Mouse (Mus musculus) CD8-positive naive resting alpha-beta T cell, adult 2 months (primary cell): Measurements from ENCODE around the gene Lmcd1.

Source experiments
- DNase-seq, 2 experiments: peaks; one replicate each; pipeline ENCODE4 v3.0.0; 2022; ENCODE audit warnings: low read depth in 2 of 2, low spot score in 2 of 2

Gene Lmcd1

GRCm38 (mm10) chr6:112284087-112284486, 10.5 kb downstream of the Lmcd1 start:
- DNase-seq, result no peak

GRCm38 (mm10) chr6:112287671-112288070, 14.1 kb downstream of the Lmcd1 start:
- DNase-seq, result no peak

GRCm38 (mm10) chr6:112288271-112288670, 14.7 kb downstream of the Lmcd1 start:
- no peak for DNase-seq

GRCm38 (mm10) chr6:112291146-112291545, 17.6 kb downstream of the Lmcd1 start:
- no peak for DNase-seq

GRCm38 (mm10) chr6:112293320-112293719, 19.8 kb downstream of the Lmcd1 start:
- no peak for DNase-seq

- DNase-seq, result no peak
Observed at GRCm38 (mm10) chr6:112295269-112295668, 21.7 kb downstream of the Lmcd1 start.

- no peak for DNase-seq
Observed at GRCm38 (mm10) chr6:112300146-112300545, 26.6 kb downstream of the Lmcd1 start.

GRCm38 (mm10) chr6:112300633-112301032, 27.1 kb downstream of the Lmcd1 start:
- DNase-seq, result no peak

- peak; percentile 1 to 6 for DNase-seq
Observed at GRCm38 (mm10) chr6:112302248-112302647, 28.7 kb downstream of the Lmcd1 start.

GRCm38 (mm10) chr6:112302814-112303383, 29.3 kb downstream of the Lmcd1 start:
- DNase-seq, result no peak

- DNase-seq, result no peak
Observed at GRCm38 (mm10) chr6:112304751-112305150, 31.2 kb downstream of the Lmcd1 start.

- no peak for DNase-seq
Observed at GRCm38 (mm10) chr6:112309330-112309938, 35.9 kb downstream of the Lmcd1 start.

GRCm38 (mm10) chr6:112311385-112311784, 37.8 kb downstream of the Lmcd1 start:
- DNase-seq, result no peak

GRCm38 (mm10) chr6:112319449-112319848, 45.9 kb downstream of the Lmcd1 start:
- DNase-seq, result no peak

- no peak for DNase-seq
Observed at GRCm38 (mm10) chr6:112320679-112321078, 47.1 kb downstream of the Lmcd1 start.

- DNase-seq, result no peak
Observed at GRCm38 (mm10) chr6:112322916-112323315, 49.4 kb downstream of the Lmcd1 start.

- DNase-seq, result no peak
Observed at GRCm38 (mm10) chr6:112325213-112325612, 51.7 kb downstream of the Lmcd1 start.

GRCm38 (mm10) chr6:112327793-112328192, 54.2 kb downstream of the Lmcd1 start:
- DNase-seq, result no peak

- no peak for DNase-seq
Observed at GRCm38 (mm10) chr6:112330520-112331222, 57.1 kb downstream of the Lmcd1 start.

- no peak for DNase-seq
Observed at GRCm38 (mm10) chr6:112331223-112331598, 57.7 kb downstream of the Lmcd1 start.

GRCm38 (mm10) chr6:112333930-112334329, 60.4 kb downstream of the Lmcd1 start:
- DNase-seq, result no peak

GRCm38 (mm10) chr6:112337667-112338066, 64.1 kb downstream of the Lmcd1 start:
- DNase-seq, result no peak

GRCm38 (mm10) chr6:112339016-112339415, 65.5 kb downstream of the Lmcd1 start:
- DNase-seq, result no peak
